Mouse (Mus musculus): Measurements from ENCODE around the gene Syt1.

GRCm38 (mm10) chr10:108679675-108680390, 330.9 kb downstream of the Syt1 start:
- TF ChIP-seq CTCF (IDR thresholded peaks at IDR 0.05; ENCODE audit: extremely low read depth, insufficient read length, insufficient replicate concordance, low read depth, low read length) (no peak), POLR2A (IDR thresholded peaks at IDR 0.05; ENCODE audit: low read depth, low read length) (no peak)
